Mouse (Mus musculus) ES-E14 (cell line): ENCODE measurements at regions not wholly inside any gene's neighbourhood (a gene's known extent, or its start where the extent isn't known, plus 50 kb on each side); places are given as distances from the start of the nearest gene placed in this dataset.

Experiments used
- CHD2 ChIP-seq: IDR thresholded peaks from 2 replicates; pipeline ENCODE4 v1.6.1; 2014; ENCODE audit warnings: mild to moderate bottlenecking, low read depth, low read length, inconsistent platforms
- HCFC1 ChIP-seq: IDR thresholded peaks from 2 replicates; pipeline ENCODE4 v1.6.1; 2012; ENCODE audit warnings: low read length, inconsistent platforms, borderline replicate concordance; ENCODE audit not compliant: insufficient read depth
- MAFK ChIP-seq: IDR thresholded peaks from 2 replicates; pipeline ENCODE4 v1.6.1; 2014; ENCODE audit warnings: mild to moderate bottlenecking, low read depth, low read length, inconsistent platforms; ENCODE audit not compliant: insufficient read depth
- ZC3H11A ChIP-seq: IDR thresholded peaks from 2 replicates; pipeline ENCODE4 v1.6.1; 2012; ENCODE audit warnings: low read depth, mild to moderate bottlenecking, inconsistent platforms, low read length, borderline replicate concordance
- ZNF384 ChIP-seq: IDR thresholded peaks from 2 replicates; pipeline ENCODE4 v1.6.1; 2012; ENCODE audit warnings: low read depth, low read length, inconsistent platforms

DNA sequence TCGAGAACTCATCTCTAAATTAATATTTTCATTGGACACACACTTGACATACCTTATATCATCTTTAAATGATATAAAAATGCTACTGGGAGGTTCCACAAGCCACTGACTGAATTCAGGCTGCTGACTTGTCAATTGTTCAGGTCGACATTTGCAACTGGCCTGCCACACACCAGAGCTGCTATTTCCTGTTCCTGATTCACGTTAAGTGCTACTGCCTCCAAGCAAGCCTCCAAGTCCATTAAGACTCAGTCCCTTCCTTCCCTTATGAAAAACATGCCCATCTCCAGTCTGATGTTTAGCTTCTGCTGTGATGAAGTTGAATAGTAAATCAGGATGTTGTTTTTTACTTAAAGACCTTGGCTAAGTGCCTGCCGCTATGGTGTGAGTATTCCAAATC lies 1140.2 kb upstream of the Nr2f1 start:
- TF ChIP-seq MAFK (no peak), CHD2 (no peak), HCFC1 (no peak), ZC3H11A (no peak), ZNF384 (no peak)
